Mouse (Mus musculus) layer of hippocampus, adult 18-20 months (tissue): ENCODE data around the gene Ctrc. TPM values are rescaled to one million over a fixed set of nuclear protein-coding genes. Genes with fewer than 3 reads are reported as not detected.

Source experiments
- DNase-seq, 2 experiments: peaks; one replicate each; pipeline ENCODE4 v3.0.0; 2022; ENCODE audit warnings: low spot score in 2 of 2
- long read RNA-seq: library from polyadenylated mRNA; stranded (forward); transcript quantifications from one replicate; pipeline ENCODE4 v2.0.0, GENCODE M21; 2021
- total RNA-seq, 2 experiments: library from RNA; stranded (reverse); gene quantifications; 2 replicates each; pipeline ENCODE4 v1.2.3; 2021

The Ctrc gene
- total RNA-seq = not detected
- long read RNA-seq, partial matches to known transcripts = 0 of 1 reads
- long read RNA-seq, other reads (novel, unspliced or antisense) = 1 of 1 reads

GRCm38 (mm10) chr4:141845999-141846398, at the start of gene Ctrc:
Ctrc (minus strand) TSS chr4:141846359.
- no peak for DNase-seq

- DNase-seq = no peak
Observed at GRCm38 (mm10) chr4:141895772-141896171, 49.6 kb upstream of the Ctrc start.

- DNase-seq = no peak
Observed at GRCm38 (mm10) chr4:141893157-141893784, 47.1 kb upstream of the Ctrc start.

GRCm38 (mm10) chr4:141886385-141886968, 40.3 kb upstream of the Ctrc start:
- no peak for DNase-seq

GRCm38 (mm10) chr4:141885451-141885850, 39.3 kb upstream of the Ctrc start:
- no peak for DNase-seq

- no peak for DNase-seq
Observed at GRCm38 (mm10) chr4:141882858-141883257, 36.7 kb upstream of the Ctrc start.

- no peak for DNase-seq
Observed at GRCm38 (mm10) chr4:141881950-141882349, 35.8 kb upstream of the Ctrc start.

- DNase-seq = no peak
Observed at GRCm38 (mm10) chr4:141881289-141881914, 35.2 kb upstream of the Ctrc start.

- DNase-seq = no peak
Observed at GRCm38 (mm10) chr4:141879875-141880274, 33.7 kb upstream of the Ctrc start.

- DNase-seq = no peak
Observed at GRCm38 (mm10) chr4:141879074-141879473, 32.9 kb upstream of the Ctrc start.

- DNase-seq = no peak
Observed at GRCm38 (mm10) chr4:141878621-141879020, 32.5 kb upstream of the Ctrc start.

- DNase-seq = no peak
Observed at GRCm38 (mm10) chr4:141875481-141876108, 29.4 kb upstream of the Ctrc start.

- DNase-seq = peak; percentile 71 to 77
Observed at GRCm38 (mm10) chr4:141874601-141875460, 28.7 kb upstream of the Ctrc start, which contains the start of gene Efhd2. Efhd2 (minus strand) TSS chr4:141874920.

GRCm38 (mm10) chr4:141874111-141874600, 28.0 kb upstream of the Ctrc start:
- no peak for DNase-seq

GRCm38 (mm10) chr4:141872977-141873376, 26.8 kb upstream of the Ctrc start:
- peak in 1 of 2 experiments; percentile 6 for DNase-seq

- DNase-seq = peak; percentile 45 to 78
Observed at GRCm38 (mm10) chr4:141871909-141872308, 25.8 kb upstream of the Ctrc start.

GRCm38 (mm10) chr4:141871333-141871725, 25.2 kb upstream of the Ctrc start:
- DNase-seq = no peak

GRCm38 (mm10) chr4:141870666-141871332, 24.6 kb upstream of the Ctrc start:
- DNase-seq = no peak

GRCm38 (mm10) chr4:141869436-141870215, 23.5 kb upstream of the Ctrc start:
- DNase-seq = no peak
